In the genomic region with DNA sequence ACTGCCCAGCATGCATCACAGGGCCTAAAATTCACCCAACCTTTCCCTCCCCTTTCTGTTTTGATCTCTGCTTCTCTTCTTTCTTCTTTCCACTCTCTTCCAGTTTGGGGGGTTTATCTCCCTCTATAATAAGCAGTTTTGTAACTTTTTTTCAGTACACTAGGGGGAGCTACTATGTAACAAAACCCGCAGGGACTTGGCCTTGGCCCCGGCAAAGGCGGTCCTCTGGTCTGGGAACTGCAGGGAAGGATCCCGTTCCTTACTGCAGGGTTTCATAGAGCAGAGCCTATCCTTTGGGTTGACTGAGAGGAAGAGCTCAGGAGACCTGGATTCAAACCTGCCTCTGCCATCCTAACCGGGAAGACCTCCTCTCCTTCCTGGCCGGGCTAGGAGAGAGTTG, we compare ENCODE assay signal across 9 mouse cellular contexts. TPM values are rescaled to one million over a fixed set of nuclear protein-coding genes. Genes with fewer than 3 reads are reported as not detected.
DNase-seq lines count a peak whose midpoint lies in the region; ATAC-seq and TF ChIP-seq lines count a peak whose summit lies in the region.
"Had no signal": no experiment of that assay in that cellular context is flagged by ENCODE, and none has a peak within 500 bp of the region (broad histone marks: within the 10 kb centered on the region; RNA-seq: fewer than 3 reads in every experiment).

No protein-coding gene starts in this region.

- no peak for ATAC-seq in midbrain, embryonic 14.5 days (ENCODE audit: low FRiP score, low TSS enrichment)
- no peak for ATAC-seq in midbrain, embryonic 15.5 days (replicated peaks)
- peak; percentile 46; the same call in 1 of the 2 replicates for ATAC-seq in hindbrain, postnatal 0 days
- 0 out of 2 replicates have a peak, but pooled peaks have one; percentile 33 for ATAC-seq in megakaryocyte, adult 5-6 weeks (ENCODE audit: poor library complexity, severe bottlenecking)

- H3K4me3 ChIP-seq in midbrain, embryonic 14.5 days (replicated peaks; ENCODE audit: low read depth, low read length), result no peak overlapping the region
- H3K4me3 ChIP-seq in midbrain, embryonic 15.5 days, result no peak overlapping the region
- no peak overlapping the region for H3K4me3 ChIP-seq in hindbrain, postnatal 0 days (ENCODE audit: low read length)
- H3K4me3 ChIP-seq: myocyte had no signal

- no peaks in the 10 kb centered on the region for H3K9me3 ChIP-seq in midbrain, embryonic 14.5 days (ENCODE audit: control insufficient read depth, low read length)
- no peaks in the 10 kb centered on the region for H3K9me3 ChIP-seq in midbrain, embryonic 15.5 days
- H3K9me3 ChIP-seq in hindbrain, postnatal 0 days (ENCODE audit: low read length), result no peaks in the 10 kb centered on the region

- H3K27me3 ChIP-seq in midbrain, embryonic 14.5 days (ENCODE audit: control insufficient read depth, insufficient read depth, low read length), result no peaks in the 10 kb centered on the region
- H3K27me3 ChIP-seq in midbrain, embryonic 15.5 days (replicated peaks), result no peaks in the 10 kb centered on the region
- no peaks in the 10 kb centered on the region for H3K27me3 ChIP-seq in hindbrain, postnatal 0 days (ENCODE audit: insufficient read depth, low read length)

- DNase-seq in adrenal gland, adult 2 months, result peak; percentile 29
- no peak for DNase-seq in adrenal gland, adult 18-20 months (ENCODE audit: low spot score in 2 of 2)
- peak; percentile 70 for DNase-seq in midbrain, embryonic 14.5 days
- peak; percentile 69 to 75 for DNase-seq in cerebellum, postnatal 14 days
- peak; percentile 77 for DNase-seq in hindbrain, postnatal 0 days (ENCODE audit: low spot score)
- no peak for DNase-seq in spleen, postnatal 14 days (ENCODE audit: low spot score in 2 of 2)

- WGBS in midbrain, embryonic 14.5 days, result 23% methylated on average over 6 of the region's 6 CpGs
- WGBS in midbrain, embryonic 15.5 days, result 23% methylated on average over 6 of the region's 6 CpGs
- WGBS in hindbrain, postnatal 0 days, result 17% methylated on average over 6 of the region's 6 CpGs

- TF ChIP-seq CTCF in hindbrain, postnatal 0 days (IDR thresholded peaks at IDR 0.05; ENCODE audit: low read depth), result peak; percentile 54

- H3K27ac ChIP-seq in midbrain, embryonic 14.5 days (replicated peaks; ENCODE audit: low read depth, low read length), result no peak overlapping the region
- no peak overlapping the region for H3K27ac ChIP-seq in midbrain, embryonic 15.5 days
- H3K27ac ChIP-seq in hindbrain, postnatal 0 days, result no peak overlapping the region

- H3K4me2 ChIP-seq in midbrain, embryonic 14.5 days (ENCODE audit: low read length), result no peak overlapping the region
- H3K4me2 ChIP-seq in midbrain, embryonic 15.5 days, result no peak overlapping the region
- no peak overlapping the region for H3K4me2 ChIP-seq in hindbrain, postnatal 0 days (ENCODE audit: low read depth, low read length)

- no peaks in the 10 kb centered on the region for H3K36me3 ChIP-seq in midbrain, embryonic 14.5 days (ENCODE audit: control insufficient read depth, insufficient read depth, low read length)
- no peaks in the 10 kb centered on the region for H3K36me3 ChIP-seq in midbrain, embryonic 15.5 days (replicated peaks)
- H3K36me3 ChIP-seq in hindbrain, postnatal 0 days (ENCODE audit: insufficient read depth, low read length), result no peaks in the 10 kb centered on the region

- no peak overlapping the region for H3K9ac ChIP-seq in midbrain, embryonic 14.5 days (replicated peaks; ENCODE audit: low read length)
- H3K9ac ChIP-seq in midbrain, embryonic 15.5 days, result no peak overlapping the region
- H3K9ac ChIP-seq in hindbrain, postnatal 0 days (replicated peaks; ENCODE audit: low read length), result no peak overlapping the region

- no peaks in the 10 kb centered on the region for H3K4me1 ChIP-seq in midbrain, embryonic 14.5 days (ENCODE audit: control insufficient read depth, insufficient read depth, low read length)
- H3K4me1 ChIP-seq in midbrain, embryonic 15.5 days, result no peaks in the 10 kb centered on the region
- H3K4me1 ChIP-seq in hindbrain, postnatal 0 days (ENCODE audit: insufficient read depth, low read length), result peaks cover 5% of the 10 kb centered on the region; the same call in 1 of the 2 replicates

RNA-seq across cellular contexts. Expression of a gene that starts 30.0 kb away (rescaled TPM):
- 1,000 to 10,000 TPM; 1,470 to 2,168 TPM for total RNA-seq in adrenal gland, adult 2 months (2021)
- 4,298 and 5,253 TPM in 2 replicates for polyA plus RNA-seq in adrenal gland, adult 2 months (2012; rRNA removed)
- total RNA-seq in adrenal gland, adult 18-20 months (2021), result 1,000 to 10,000 TPM; 1,717 to 1,814 TPM
- polyA plus RNA-seq in midbrain, embryonic 14.5 days (2014; fragmentation: Nextera tagmentation; extraction: Ambion mirVana), result 92.7 and 116 TPM in 2 replicates
- 152 and 155 TPM in 2 replicates for polyA plus RNA-seq in midbrain, embryonic 15.5 days (2015; fragmentation: Nextera tagmentation; extraction: Ambion mirVana)
- total RNA-seq in hindbrain, postnatal 0 days (2014; rRNA removed), result 160 and 171 TPM in 2 replicates
- 254 and 255 TPM in 2 replicates for polyA plus RNA-seq in hindbrain, postnatal 0 days (2015; fragmentation: Nextera tagmentation; extraction: Ambion mirVana)
- total RNA-seq in megakaryocyte, adult 5-6 weeks (2015), result not detected in 2 replicates
- not detected in 2 replicates for total RNA-seq in megakaryocyte, adult 5-6 weeks (2017)
- polyA plus RNA-seq: myocyte had no signal

RNA-seq across cellular contexts. Expression of a gene that starts 55.8 kb away (rescaled TPM):
- total RNA-seq in adrenal gland, adult 2 months (2021), result 10 to 100 TPM; 38.2 to 43.0 TPM
- 4.8 and 5.2 TPM in 2 replicates for polyA plus RNA-seq in adrenal gland, adult 2 months (2012; rRNA removed)
- 10 to 100 TPM; 31.3 to 40.2 TPM for total RNA-seq in adrenal gland, adult 18-20 months (2021)
- 21.6 and 32.4 TPM in 2 replicates for polyA plus RNA-seq in midbrain, embryonic 14.5 days (2014; fragmentation: Nextera tagmentation; extraction: Ambion mirVana)
- polyA plus RNA-seq in midbrain, embryonic 15.5 days (2015; fragmentation: Nextera tagmentation; extraction: Ambion mirVana), result 25.5 and 31.0 TPM in 2 replicates
- total RNA-seq in hindbrain, postnatal 0 days (2014; rRNA removed), result 23.2 and 24.7 TPM in 2 replicates
- polyA plus RNA-seq in hindbrain, postnatal 0 days (2015; fragmentation: Nextera tagmentation; extraction: Ambion mirVana), result 24.3 and 25.0 TPM in 2 replicates
- 24.1 and 26.3 TPM in 2 replicates for total RNA-seq in megakaryocyte, adult 5-6 weeks (2015)
- 67.6 and 87.1 TPM in 2 replicates for total RNA-seq in megakaryocyte, adult 5-6 weeks (2017)

Comparison
In these comparisons a context has a peak if more than half of its experiments do, and no peak if none do; other contexts are left out.
1. DNase-seq: peak in adrenal gland, adult 2 months (single experiment), midbrain, embryonic 14.5 days (single experiment), cerebellum, postnatal 14 days (2 of 2) and hindbrain, postnatal 0 days (single experiment); none in adrenal gland, adult 18-20 months (0 of 2) and spleen, postnatal 14 days (0 of 2).
2. ATAC-seq: peak in hindbrain, postnatal 0 days (single experiment) and megakaryocyte, adult 5-6 weeks (single experiment); none in midbrain, embryonic 14.5 days (single experiment) and midbrain, embryonic 15.5 days (single experiment).
3. RNA of a gene that starts 30.0 kb away (total RNA-seq): 1,470 to 2,168 TPM in adrenal gland, adult 2 months, 1,717 to 1,814 TPM in adrenal gland, adult 18-20 months and 160 to 171 TPM in hindbrain, postnatal 0 days; not detected in megakaryocyte, adult 5-6 weeks; every median in the first group is over 100 times any median in the second.